Mouse (Mus musculus): ENCODE results near the gene Spsb3.

DNA sequence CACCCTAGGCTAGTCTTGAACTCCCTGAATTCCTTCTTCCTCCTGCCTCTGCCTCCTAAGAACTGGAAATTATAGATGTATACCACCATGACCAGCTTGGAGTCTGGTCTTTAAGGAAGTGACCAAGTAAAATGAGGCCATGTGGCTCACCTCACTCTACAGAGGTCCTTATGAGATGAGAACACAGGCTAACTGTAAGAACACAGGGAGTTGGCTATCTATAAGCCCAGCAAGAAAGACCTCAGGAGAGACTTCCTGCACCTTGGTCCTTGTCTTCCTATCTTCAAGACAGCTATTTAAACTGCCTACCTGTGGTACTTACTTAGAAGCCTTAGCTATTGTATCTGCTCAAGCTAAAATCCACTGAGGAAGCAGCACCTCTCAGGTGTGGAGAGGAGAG is 27.5 kb downstream of the Spsb3 start:
- no peak; the same call in 2 of the 3 replicates for TF ChIP-seq GATA1 (IDR thresholded peaks at IDR 0.05; ENCODE audit: borderline replicate concordance, low read length)
- TF ChIP-seq FLI1 (IDR thresholded peaks at IDR 0.05; ENCODE audit: low read length) = no peak

Measured in megakaryocyte, embryonic 14.5 days (primary cell).